Mouse (Mus musculus): ENCODE data around the gene Shisa9.

The Shisa9 gene

GRCm38 (mm10) chr16:12307318-12307965 is 323.5 kb downstream of the Shisa9 start:
- DNase-seq (ENCODE audit: low read depth, low spot score): no peak

GRCm38 (mm10) chr16:12309826-12310225 is 325.9 kb downstream of the Shisa9 start:
- DNase-seq (ENCODE audit: low read depth, low spot score): no peak

- DNase-seq (ENCODE audit: low read depth, low spot score): no peak
Observed at GRCm38 (mm10) chr16:12315627-12316026, 331.7 kb downstream of the Shisa9 start.
